Mouse (Mus musculus) left cerebral cortex, postnatal 36 days (tissue): ENCODE results near the gene Prox1. TPM values are rescaled to one million over a fixed set of nuclear protein-coding genes. Genes with fewer than 3 reads are reported as not detected.

Experiments used
- DNase-seq, 2 experiments: peaks; one replicate each; pipeline ENCODE4 v3.0.0; 2021 to 2022; ENCODE audit warnings: low spot score in 2 of 2, mixed read lengths in 1 of 2
- intact Hi-C: fragments of 180-260 bp; cut with DNase I; formaldehyde crosslinking; loops from one replicate; pipeline ENCODE4 v1.15.1; 2025
- total RNA-seq, 2 experiments: library from RNA; stranded (reverse); gene quantifications; 2 replicates each; pipeline ENCODE4 v1.2.3; 2021

Gene Prox1
- total RNA-seq, 2 experiments from 2014 or later: 8.5 to 8.7 TPM

- DNase-seq: no peak
- intact Hi-C loops: no loop called here
Observed at GRCm38 (mm10) chr1:190152603-190153002, 17.9 kb downstream of the Prox1 start.

- DNase-seq: no peak
- intact Hi-C loops: no loop called here
Observed at GRCm38 (mm10) chr1:190149233-190149741, 21.2 kb downstream of the Prox1 start.

GRCm38 (mm10) chr1:190148661-190149232 lies 21.8 kb downstream of the Prox1 start:
- no peak for DNase-seq
- intact Hi-C loops: no loop called here

GRCm38 (mm10) chr1:190147816-190148215 lies 22.7 kb downstream of the Prox1 start:
- DNase-seq: no peak
- intact Hi-C loops: no loop called here

- intact Hi-C loops: no loop called here
- DNase-seq: no peak
Observed at GRCm38 (mm10) chr1:190144416-190144815, 26.1 kb downstream of the Prox1 start.

GRCm38 (mm10) chr1:190143593-190143992 lies 26.9 kb downstream of the Prox1 start:
- DNase-seq: no peak
- intact Hi-C loops: no loop called here

- intact Hi-C loops: no loop called here
- no peak for DNase-seq
Observed at GRCm38 (mm10) chr1:190142584-190142983, 27.9 kb downstream of the Prox1 start.

- intact Hi-C loops: no loop called here
Observed at GRCm38 (mm10) chr1:190140519-190140918, 30.0 kb downstream of the Prox1 start.

GRCm38 (mm10) chr1:190139711-190140405 lies 30.7 kb downstream of the Prox1 start:
- DNase-seq: no peak
- intact Hi-C loops: no loop called here

More at GRCm38 (mm10) chr1:190140519-190140918, 30.0 kb downstream of the Prox1 start:
- no peak for DNase-seq

- no peak for DNase-seq
- intact Hi-C loops: no loop called here
Observed at GRCm38 (mm10) chr1:190137943-190138342, 32.6 kb downstream of the Prox1 start.

GRCm38 (mm10) chr1:190132897-190133296 lies 37.6 kb downstream of the Prox1 start:
- intact Hi-C loops: no loop called here
- no peak for DNase-seq

- DNase-seq: no peak
- intact Hi-C loops: no loop called here
Observed at GRCm38 (mm10) chr1:190130888-190131287, 39.6 kb downstream of the Prox1 start.

- intact Hi-C loops: no loop called here
- DNase-seq: no peak
Observed at GRCm38 (mm10) chr1:190129553-190129952, 41.0 kb downstream of the Prox1 start.

GRCm38 (mm10) chr1:190128674-190129322 lies 41.7 kb downstream of the Prox1 start:
- intact Hi-C loops: no loop called here

GRCm38 (mm10) chr1:190127878-190128277 lies 42.6 kb downstream of the Prox1 start:
- DNase-seq: no peak
- intact Hi-C loops: no loop called here

More at GRCm38 (mm10) chr1:190128674-190129322, 41.7 kb downstream of the Prox1 start:
- no peak for DNase-seq

GRCm38 (mm10) chr1:190127163-190127795 lies 43.2 kb downstream of the Prox1 start:
- intact Hi-C loops: no loop called here
- DNase-seq: no peak

- DNase-seq: no peak
- intact Hi-C loops: no loop called here
Observed at GRCm38 (mm10) chr1:190124961-190125739, 45.4 kb downstream of the Prox1 start.

GRCm38 (mm10) chr1:190123404-190123803 lies 47.1 kb downstream of the Prox1 start:
- intact Hi-C loops: no loop called here
- no peak for DNase-seq

GRCm38 (mm10) chr1:190115985-190116384 lies 54.5 kb downstream of the Prox1 start:
- DNase-seq: no peak
- intact Hi-C loops: no loop called here
